Mouse (Mus musculus) liver, embryonic 14.5 days (tissue): ENCODE measurements around the gene Slc22a8. TPM values are rescaled to one million over a fixed set of nuclear protein-coding genes. Genes with fewer than 3 reads are reported as not detected.

Source experiments
- ATAC-seq: fragments of 200-750 bp; cut with Nextera tagmentation; 2 replicates; pipeline ENCODE4 v1.8.0; 2017; ENCODE audit warnings: moderate number of reproducible peaks, mild to moderate bottlenecking, moderate library complexity; ENCODE audit not compliant: insufficient read depth
- DNase-seq, 3 experiments: peaks; one replicate each; pipeline ENCODE4 v3.0.0-alpha.2; 2012 to 2013; ENCODE audit warnings: low read depth in 3 of 3, low spot score in 3 of 3
- H3K27ac ChIP-seq: fragments of 300-500 bp; sonication (generic); 2 replicates; pipeline ENCODE4 v1.5.1; 2014; ENCODE audit warnings: moderate library complexity, mild to moderate bottlenecking, control low read depth, inconsistent platforms
- H3K27me3 ChIP-seq: fragments of 300-500 bp; sonication (generic); 2 replicates; pipeline ENCODE4 v1.6.1; 2014; ENCODE audit warnings: mild to moderate bottlenecking, low read length, moderate library complexity; ENCODE audit not compliant: control insufficient read depth, insufficient read depth
- H3K36me3 ChIP-seq: fragments of 300-500 bp; sonication (generic); replicated peaks from 2 replicates; pipeline ENCODE4 v1.6.1; 2014; ENCODE audit warnings: low read depth; ENCODE audit not compliant: control insufficient read depth, insufficient read depth
- H3K4me1 ChIP-seq, 2 experiments: fragments of 200-500 bp in 1 of 2; fragments of 300-500 bp in 1 of 2; sonication (generic) in 1 of 2; replicated peaks; 2 replicates each; pipeline ENCODE4 v1.6.1; 2012 to 2014; ENCODE audit warnings: antibody characterized with exemption in 1 of 2, inconsistent platforms in 1 of 2, low read length in 1 of 2; ENCODE audit not compliant: control insufficient read depth in 2 of 2, insufficient read depth in 2 of 2
- H3K4me2 ChIP-seq: fragments of 300-500 bp; sonication (generic); 2 replicates; pipeline ENCODE4 v1.6.1; 2014; ENCODE audit warnings: low read depth, mild to moderate bottlenecking, control low read depth, moderate library complexity
- H3K4me3 ChIP-seq, 2 experiments: fragments of 200-500 bp in 1 of 2; fragments of 300-500 bp in 1 of 2; sonication (generic) in 1 of 2; 2 replicates each; pipeline ENCODE4 v1.5.1; 2012 to 2014; ENCODE audit warnings: low read depth in 2 of 2, low read length in 2 of 2, mild to moderate bottlenecking in 2 of 2, control low read depth in 1 of 2, inconsistent platforms in 1 of 2, moderate library complexity in 1 of 2; ENCODE audit not compliant: insufficient read depth in 1 of 2
- H3K9ac ChIP-seq: fragments of 300-500 bp; sonication (generic); replicated peaks from 2 replicates; pipeline ENCODE4 v1.6.1; 2014; ENCODE audit warnings: mild to moderate bottlenecking, control low read depth, moderate library complexity
- H3K9me3 ChIP-seq: fragments of 300-500 bp; sonication (generic); 2 replicates; pipeline ENCODE4 v1.6.1; 2016; ENCODE audit warnings: low read length, mixed read lengths; ENCODE audit not compliant: control insufficient read depth
- CTCF ChIP-seq: IDR thresholded peaks from 2 replicates; pipeline ENCODE4 v1.5.1; 2016; ENCODE audit warnings: antibody characterized with exemption, low read depth, control low read depth
- EP300 ChIP-seq: IDR thresholded peaks from 2 replicates; pipeline ENCODE4 v1.6.1; 2016; ENCODE audit warnings: antibody characterized with exemption, low read depth
- WGBS: fragments of 180-500 bp; shearing (Covaris S2); extraction: QIAGEN DNeasy Blood & Tissue Kit; methylation state at CpG from one replicate; pipeline ENCODE4 v1.1.7; 2014; ENCODE audit not compliant: insufficient replicate concordance; 5-methylcytosine and 5-hydroxymethylcytosine counted together
- polyA plus RNA-seq, 2 experiments: library from polyadenylated mRNA; depleted of rRNA in 1 of 2; stranded (reverse) in 1 of 2; unstranded in 1 of 2; fragments of >200 nt; fragmentation: Nextera tagmentation in 1 of 2; extraction: Ambion mirVana in 1 of 2; gene quantifications; 2 replicates each; pipeline versions ENCODE4 v1.2.1 to v1.2.3; 2012 to 2014

The Slc22a8 gene
- polyA plus RNA-seq, 2 experiments, result 1.5 to 1.6 TPM

DNA sequence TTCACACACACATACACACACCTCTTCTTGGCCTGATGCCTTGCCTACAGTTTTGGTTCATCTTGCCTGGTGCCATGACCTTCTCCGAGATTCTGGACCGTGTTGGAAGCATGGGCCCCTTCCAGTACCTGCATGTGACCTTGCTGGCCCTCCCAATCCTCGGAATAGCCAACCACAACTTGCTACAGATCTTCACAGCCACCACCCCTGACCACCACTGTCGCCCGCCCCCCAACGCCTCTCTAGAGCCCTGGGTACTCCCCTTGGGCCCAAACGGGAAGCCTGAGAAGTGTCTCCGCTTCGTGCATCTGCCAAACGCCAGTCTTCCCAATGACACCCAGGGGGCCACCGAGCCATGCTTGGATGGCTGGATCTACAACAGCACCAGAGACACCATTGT is 2.8 kb downstream of the Slc22a8 start:
- 65% methylated on average over 11 of the region's 11 CpGs for WGBS
- DNase-seq (no peak), ATAC-seq (no peak)
- Histone ChIP-seq H3K9me3 (no peaks in the 10 kb centered on the region), H3K9ac (no peak overlapping the region), H3K27ac (no peak overlapping the region), H3K36me3 (no peaks in the 10 kb centered on the region), H3K4me3 (no peak overlapping the region), H3K4me2 (no peak overlapping the region), H3K4me1 (peaks cover 0 to 16% of the 10 kb centered on the region in 2 experiments; a peak in 3 of 4 replicates), H3K27me3 (no peaks in the 10 kb centered on the region)
- TF ChIP-seq CTCF (no peak), EP300 (no peak)

DNA sequence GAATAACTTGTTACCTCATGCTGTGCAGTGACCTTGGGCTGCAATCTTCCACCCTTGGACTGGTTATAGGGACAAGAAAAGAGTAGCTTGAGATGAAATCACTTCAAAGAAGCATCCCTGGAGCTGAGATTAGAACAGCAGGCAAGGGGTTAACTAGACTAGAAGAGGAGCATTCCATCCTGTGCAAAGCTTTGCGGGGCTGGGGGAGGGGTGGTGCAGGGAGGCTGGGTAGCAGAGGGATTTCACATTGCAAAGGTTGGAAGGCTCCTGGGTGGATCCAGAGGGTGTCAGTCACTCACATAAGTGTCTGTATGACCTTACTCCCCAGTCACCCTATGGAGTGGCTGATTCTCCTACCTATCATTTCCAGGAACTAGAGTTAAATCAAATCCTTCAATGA is 3.5 kb downstream of the Slc22a8 start:
- Histone ChIP-seq H3K27me3 (no peaks in the 10 kb centered on the region), H3K9me3 (no peaks in the 10 kb centered on the region), H3K9ac (no peak overlapping the region), H3K27ac (no peak overlapping the region), H3K4me3 (no peak overlapping the region), H3K36me3 (no peaks in the 10 kb centered on the region), H3K4me1 (peaks cover 0 to 21% of the 10 kb centered on the region in 2 experiments; a peak in 3 of 4 replicates), H3K4me2 (no peak overlapping the region)
- 0 out of 2 replicates have a peak, but pooled peaks have one; percentile 33 for ATAC-seq
- TF ChIP-seq EP300, result no peak
- TF ChIP-seq CTCF, result no peak
- DNase-seq, result no peak
- 10% methylated on average over 1 of the region's 1 CpGs for WGBS

DNA sequence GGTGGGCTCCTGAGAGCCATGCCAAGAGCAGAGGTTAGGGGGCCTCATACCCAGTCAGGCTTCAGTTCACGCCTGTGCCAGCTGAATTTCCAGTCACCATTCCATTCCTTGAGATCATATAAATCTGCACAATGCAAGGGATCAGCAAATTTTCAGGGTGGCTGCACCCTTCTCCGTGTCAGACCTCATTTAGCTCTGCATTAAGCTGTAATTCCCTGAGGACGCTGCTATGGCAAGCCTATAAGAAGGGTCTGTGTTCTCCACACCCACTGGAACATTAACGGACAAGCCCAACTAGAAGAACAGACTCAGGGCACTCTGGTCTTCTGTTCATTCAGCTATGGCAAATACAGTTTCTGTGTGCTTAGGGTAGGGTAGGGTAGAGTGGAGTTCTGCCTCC is 6.2 kb downstream of the Slc22a8 start:
- H3K4me1 ChIP-seq, result peaks cover 8 to 33% of the 10 kb centered on the region in 2 experiments
- no peak for DNase-seq
- H3K9me3 ChIP-seq, result no peaks in the 10 kb centered on the region
- no peak overlapping the region for H3K4me3 ChIP-seq
- TF ChIP-seq EP300 (no peak), CTCF (no peak)
- no peak overlapping the region for H3K4me2 ChIP-seq
- no peaks in the 10 kb centered on the region; the same call in 1 of the 2 replicates for H3K27me3 ChIP-seq
- ATAC-seq, result no peak
- H3K9ac ChIP-seq, result no peak overlapping the region
- H3K36me3 ChIP-seq, result no peaks in the 10 kb centered on the region
- 50% methylated on average over 4 of the region's 4 CpGs for WGBS
- H3K27ac ChIP-seq, result no peak overlapping the region

GRCm38 (mm10) chr19:8599229-8599628 is 8.2 kb downstream of the Slc22a8 start:
- 56% methylated on average over 2 of the region's 2 CpGs for WGBS
- Histone ChIP-seq H3K4me2 (no peak overlapping the region), H3K9ac (no peak overlapping the region), H3K4me1 (peaks cover 23 to 39% of the 10 kb centered on the region in 2 experiments), H3K4me3 (no peak overlapping the region), H3K27ac (no peak overlapping the region), H3K27me3 (no peaks in the 10 kb centered on the region; the same call in 1 of the 2 replicates), H3K36me3 (no peaks in the 10 kb centered on the region), H3K9me3 (no peaks in the 10 kb centered on the region)
- ATAC-seq (no peak), DNase-seq (no peak)
- TF ChIP-seq EP300, result no peak
- TF ChIP-seq CTCF, result no peak

DNA sequence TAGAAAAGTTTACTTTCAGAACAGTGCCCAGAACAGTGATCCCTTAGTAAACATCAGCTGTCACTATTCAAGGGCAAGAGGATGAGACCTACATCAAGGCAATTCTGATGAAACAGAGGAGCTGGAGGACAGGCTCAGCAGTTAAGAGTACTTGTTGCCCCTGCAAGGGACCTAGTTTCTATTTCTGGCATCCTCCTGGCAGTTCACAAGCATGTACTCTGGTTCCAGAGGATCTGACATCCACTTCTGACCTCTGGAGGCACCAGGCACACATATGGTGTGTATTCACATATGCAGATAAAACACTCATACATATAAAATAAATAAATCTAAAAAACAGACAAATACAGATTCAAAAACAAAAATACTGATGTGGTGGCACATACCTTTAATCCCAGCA is 10.9 kb downstream of the Slc22a8 start:
- H3K4me2 ChIP-seq, result no peak overlapping the region
- H3K4me1 ChIP-seq, result peaks cover 37 to 55% of the 10 kb centered on the region in 2 experiments
- no peak for DNase-seq
- H3K4me3 ChIP-seq, result no peak overlapping the region
- H3K9me3 ChIP-seq, result no peaks in the 10 kb centered on the region
- H3K36me3 ChIP-seq, result no peaks in the 10 kb centered on the region
- no peak for TF ChIP-seq CTCF
- no peak for TF ChIP-seq EP300
- H3K27me3 ChIP-seq, result no peaks in the 10 kb centered on the region; the same call in 1 of the 2 replicates
- ATAC-seq, result no peak
- no peak overlapping the region for H3K9ac ChIP-seq
- H3K27ac ChIP-seq, result no peak overlapping the region
